ENCODE assay signal across 19 mouse cellular contexts in genomic region chr9:114793764-114794295, GRCm38 (mm10).
"Had no signal": no experiment of that assay in that cellular context is flagged by ENCODE, and none has a peak within 500 bp of the region (broad histone marks: within the 10 kb centered on the region; RNA-seq: fewer than 3 reads in every experiment).

No protein-coding gene starts in this region.

- H3K9ac ChIP-seq: kidney, embryonic 15.5 days; liver, embryonic 12.5 days; liver, embryonic 15.5 days; lung, embryonic 15.5 days; stomach, embryonic 15.5 days had no signal

- H3K36me3 ChIP-seq: kidney, embryonic 15.5 days; liver, embryonic 12.5 days; lung, embryonic 15.5 days; stomach, embryonic 15.5 days had no signal

- H3K4me2 ChIP-seq: kidney, embryonic 15.5 days; liver, embryonic 12.5 days; liver, embryonic 15.5 days; lung, embryonic 15.5 days; midbrain, embryonic 11.5 days; stomach, embryonic 15.5 days had no signal

- DNase-seq: kidney, adult 2 months; kidney, postnatal 10 days; kidney, postnatal 36 days; layer of hippocampus, postnatal 36 days; lung, adult 18-20 months; lung, postnatal 10 days; lung, postnatal 4 days; midbrain, embryonic 14.5 days; right cerebral cortex, adult 18-20 months; right cerebral cortex, postnatal 14 days; right cerebral cortex, postnatal 4 days; thymus, postnatal 25 days had no signal

- H3K9me3 ChIP-seq: kidney, embryonic 15.5 days; liver, embryonic 12.5 days; liver, embryonic 15.5 days; lung, embryonic 15.5 days; stomach, embryonic 15.5 days had no signal

- H3K4me3 ChIP-seq: kidney, embryonic 15.5 days; left cerebral cortex, adult 2 months; liver, embryonic 12.5 days; liver, embryonic 15.5 days; lung, embryonic 15.5 days; stomach, embryonic 15.5 days had no signal

- ATAC-seq: liver, embryonic 12.5 days had no signal

- H3K27ac ChIP-seq: kidney, embryonic 15.5 days; left cerebral cortex, adult 2 months; liver, embryonic 12.5 days; liver, embryonic 15.5 days; lung, embryonic 15.5 days; stomach, embryonic 15.5 days had no signal

- H3K27me3 ChIP-seq: kidney, embryonic 15.5 days; liver, embryonic 15.5 days; lung, embryonic 15.5 days; stomach, embryonic 15.5 days had no signal
